Mouse (Mus musculus) forebrain, embryonic 15.5 days (tissue): ENCODE measurements around the gene Sh3bgrl2. TPM values are rescaled to one million over a fixed set of nuclear protein-coding genes. Genes with fewer than 3 reads are reported as not detected.

Experiments used
- ATAC-seq: fragments of 200-750 bp; cut with Nextera tagmentation; replicated peaks from 2 replicates; pipeline ENCODE4 v1.8.0; 2017; ENCODE audit warnings: mild to moderate bottlenecking, moderate TSS enrichment, moderate library complexity
- H3K27ac ChIP-seq: fragments of 300-500 bp; sonication (generic); replicated peaks from 2 replicates; pipeline ENCODE4 v1.5.1; 2015; ENCODE audit warnings: mild to moderate bottlenecking, inconsistent platforms
- H3K27me3 ChIP-seq: fragments of 300-500 bp; sonication (generic); 2 replicates; pipeline ENCODE4 v1.6.1; 2015; ENCODE audit warnings: inconsistent platforms
- H3K36me3 ChIP-seq: fragments of 300-500 bp; sonication (generic); 2 replicates; pipeline ENCODE4 v1.6.1; 2015; ENCODE audit warnings: mild to moderate bottlenecking, inconsistent platforms
- H3K4me1 ChIP-seq: fragments of 300-500 bp; sonication (generic); 2 replicates; pipeline ENCODE4 v1.6.1; 2015; ENCODE audit warnings: inconsistent platforms
- H3K4me2 ChIP-seq: fragments of 300-500 bp; sonication (generic); replicated peaks from 2 replicates; pipeline ENCODE4 v1.6.1; 2015; ENCODE audit warnings: mild to moderate bottlenecking, inconsistent platforms
- H3K4me3 ChIP-seq: fragments of 300-500 bp; sonication (generic); 2 replicates; pipeline ENCODE4 v1.5.1; 2015; ENCODE audit warnings: mild to moderate bottlenecking, inconsistent platforms
- H3K9ac ChIP-seq: fragments of 300-500 bp; sonication (generic); replicated peaks from 2 replicates; pipeline ENCODE4 v1.6.1; 2015; ENCODE audit warnings: mild to moderate bottlenecking, inconsistent platforms
- H3K9me3 ChIP-seq: fragments of 300-500 bp; sonication (generic); 2 replicates; pipeline ENCODE4 v1.6.1; 2016; ENCODE audit warnings: inconsistent platforms
- WGBS: fragments of 180-500 bp; shearing (Covaris S2); methylation state at CpG from one replicate; pipeline ENCODE4 v1.1.7; 2015; ENCODE audit warnings: mixed read lengths; 5-methylcytosine and 5-hydroxymethylcytosine counted together
- polyA plus RNA-seq: library from polyadenylated mRNA; unstranded; fragments of >200 nt; fragmentation: Nextera tagmentation; extraction: Ambion mirVana; gene quantifications from 2 replicates; pipeline ENCODE4 v1.2.1, GENCODE M21; 2015

Gene Sh3bgrl2
- polyA plus RNA-seq, 1 experiment from 2014 or later, result 21.4 TPM

DNA sequence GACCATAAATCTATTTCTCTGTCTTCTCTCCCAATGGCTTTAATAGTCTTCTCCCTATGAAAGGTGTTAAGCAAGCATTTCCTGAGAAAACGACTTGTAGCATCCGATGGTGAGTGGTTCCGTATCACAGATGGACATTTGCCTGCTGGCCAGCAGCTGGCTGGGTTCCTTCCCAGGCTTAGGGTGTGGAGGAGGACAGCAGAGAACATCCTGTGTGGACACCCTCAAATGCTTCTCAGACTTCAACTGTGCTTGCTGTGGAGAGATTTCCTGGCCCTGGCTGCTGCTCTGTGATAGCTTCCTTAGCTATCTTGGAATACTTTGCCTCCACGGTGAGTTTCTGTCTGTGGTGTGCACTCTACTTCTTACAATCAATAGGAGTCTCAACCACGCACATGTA is 76.1 kb downstream of the Sh3bgrl2 start:
- Histone ChIP-seq H3K4me1 (peaks cover 7% of the 10 kb centered on the region), H3K9me3 (no peaks in the 10 kb centered on the region), H3K4me3 (no peak overlapping the region), H3K36me3 (no peaks in the 10 kb centered on the region), H3K27ac (no peak overlapping the region), H3K9ac (no peak overlapping the region), H3K4me2 (no peak overlapping the region), H3K27me3 (no peaks in the 10 kb centered on the region)
- 91% methylated on average over 5 of the region's 5 CpGs for WGBS
- no peak for ATAC-seq

GRCm38 (mm10) chr9:83625085-83625484 is 77.0 kb downstream of the Sh3bgrl2 start:
- 67% methylated on average over 5 of the region's 5 CpGs for WGBS
- ATAC-seq, result no peak
- H3K27ac ChIP-seq, result no peak overlapping the region
- no peak overlapping the region for H3K9ac ChIP-seq
- H3K36me3 ChIP-seq, result no peaks in the 10 kb centered on the region
- no peak overlapping the region for H3K4me3 ChIP-seq
- no peaks in the 10 kb centered on the region for H3K27me3 ChIP-seq
- H3K4me2 ChIP-seq, result no peak overlapping the region
- H3K4me1 ChIP-seq, result peaks cover 10% of the 10 kb centered on the region
- H3K9me3 ChIP-seq, result no peaks in the 10 kb centered on the region

GRCm38 (mm10) chr9:83628669-83629612 is 80.8 kb downstream of the Sh3bgrl2 start:
- peak; percentile 56; the same call in 1 of the 2 replicates for ATAC-seq
- peak overlapping the region; percentile 15; the same call in 1 of the 2 replicates for H3K4me2 ChIP-seq
- peaks cover 10% of the 10 kb centered on the region for H3K4me1 ChIP-seq
- no peaks in the 10 kb centered on the region for H3K9me3 ChIP-seq
- H3K27me3 ChIP-seq, result no peaks in the 10 kb centered on the region
- H3K9ac ChIP-seq, result peak overlapping the region; percentile 22; the same call in 1 of the 2 replicates
- peak overlapping the region; percentile 63 for H3K27ac ChIP-seq
- H3K4me3 ChIP-seq, result no peak overlapping the region
- 29% methylated on average over 19 of the region's 19 CpGs for WGBS
- no peaks in the 10 kb centered on the region for H3K36me3 ChIP-seq

- H3K9ac ChIP-seq, result no peak overlapping the region
- no peaks in the 10 kb centered on the region for H3K27me3 ChIP-seq
- no peak overlapping the region for H3K4me3 ChIP-seq
- no peak overlapping the region for H3K27ac ChIP-seq
- no peaks in the 10 kb centered on the region for H3K9me3 ChIP-seq
- peaks cover 10% of the 10 kb centered on the region for H3K4me1 ChIP-seq
- ATAC-seq, result no peak
- H3K4me2 ChIP-seq, result no peak overlapping the region
- H3K36me3 ChIP-seq, result no peaks in the 10 kb centered on the region
- WGBS, result 82% methylated on average over 6 of the region's 6 CpGs
These were observed 82.2 kb downstream of the Sh3bgrl2 start for GRCm38 (mm10) chr9:83630341-83630740.

- Histone ChIP-seq H3K9me3 (no peaks in the 10 kb centered on the region), H3K27me3 (no peaks in the 10 kb centered on the region), H3K27ac (no peak overlapping the region), H3K4me1 (peaks cover 10% of the 10 kb centered on the region), H3K9ac (no peak overlapping the region), H3K36me3 (no peaks in the 10 kb centered on the region), H3K4me3 (no peak overlapping the region), H3K4me2 (no peak overlapping the region)
- ATAC-seq, result no peak
- 32% methylated on average over 5 of the region's 5 CpGs for WGBS
These were observed 83.8 kb downstream of the Sh3bgrl2 start for GRCm38 (mm10) chr9:83631920-83632319.

GRCm38 (mm10) chr9:83634703-83635102 is 86.6 kb downstream of the Sh3bgrl2 start:
- Histone ChIP-seq H3K27ac (no peak overlapping the region), H3K27me3 (no peaks in the 10 kb centered on the region), H3K36me3 (no peaks in the 10 kb centered on the region), H3K4me3 (no peak overlapping the region), H3K4me2 (no peak overlapping the region), H3K9ac (no peak overlapping the region), H3K4me1 (no peaks in the 10 kb centered on the region; the same call in 1 of the 2 replicates), H3K9me3 (no peaks in the 10 kb centered on the region)
- no peak for ATAC-seq
- 11% methylated on average over 3 of the region's 3 CpGs for WGBS

DNA sequence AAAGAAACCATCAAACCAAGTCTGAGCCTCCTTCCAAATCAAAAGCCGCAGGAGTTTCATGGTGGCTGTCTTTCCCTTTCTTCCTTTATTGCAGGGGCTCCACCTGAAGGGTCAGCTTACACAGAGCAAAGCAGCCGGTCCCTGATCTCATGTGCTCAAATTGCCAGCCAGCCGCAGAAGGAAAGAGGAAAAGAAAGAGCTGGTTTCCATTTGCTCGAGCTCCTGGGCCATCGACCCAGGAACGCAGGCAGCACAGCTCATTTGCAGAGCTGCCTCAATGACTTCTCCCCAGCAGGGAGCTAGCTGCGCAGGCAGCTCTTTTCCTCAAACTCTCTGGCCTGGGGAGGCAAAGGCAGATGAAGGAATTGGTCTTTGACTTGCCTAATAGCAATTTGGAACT is 87.9 kb downstream of the Sh3bgrl2 start:
- no peak overlapping the region for H3K4me3 ChIP-seq
- H3K4me1 ChIP-seq, result no peaks in the 10 kb centered on the region; the same call in 1 of the 2 replicates
- 0 out of 2 replicates have a peak, but pooled peaks have one; percentile 11 for ATAC-seq
- H3K4me2 ChIP-seq, result no peak overlapping the region
- H3K9me3 ChIP-seq, result no peaks in the 10 kb centered on the region
- WGBS, result 7% methylated on average over 7 of the region's 7 CpGs
- H3K36me3 ChIP-seq, result no peaks in the 10 kb centered on the region
- no peaks in the 10 kb centered on the region for H3K27me3 ChIP-seq
- 0 out of 2 replicates have a peak overlapping the region, but pooled peaks have one; percentile 12 for H3K27ac ChIP-seq
- H3K9ac ChIP-seq, result no peak overlapping the region

DNA sequence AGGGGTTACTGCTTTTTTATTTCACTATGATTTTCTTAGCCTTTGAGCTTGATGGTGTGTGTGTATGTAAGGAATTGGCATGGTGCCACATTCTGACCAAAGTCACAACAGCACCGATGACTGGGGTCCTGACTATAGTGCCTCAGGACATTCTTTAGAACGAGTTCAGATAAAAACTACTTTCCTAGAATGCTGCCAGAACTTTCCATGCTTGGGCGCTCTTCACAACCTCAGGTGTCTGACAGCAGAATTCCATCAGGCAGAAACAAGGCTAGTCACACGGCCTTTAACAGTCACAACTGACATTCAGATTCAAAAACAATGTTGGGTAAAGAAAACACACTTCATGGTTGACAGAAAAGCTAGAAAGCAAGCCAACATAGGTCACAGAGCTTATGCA is 95.0 kb downstream of the Sh3bgrl2 start:
- no peak overlapping the region for H3K4me3 ChIP-seq
- 51% methylated on average over 4 of the region's 4 CpGs for WGBS
- no peak overlapping the region for H3K9ac ChIP-seq
- no peaks in the 10 kb centered on the region for H3K36me3 ChIP-seq
- no peak for ATAC-seq
- no peaks in the 10 kb centered on the region for H3K9me3 ChIP-seq
- no peak overlapping the region for H3K4me2 ChIP-seq
- H3K27ac ChIP-seq, result no peak overlapping the region
- H3K27me3 ChIP-seq, result no peaks in the 10 kb centered on the region
- H3K4me1 ChIP-seq, result peaks cover 12% of the 10 kb centered on the region

GRCm38 (mm10) chr9:83643833-83644232 is 95.7 kb downstream of the Sh3bgrl2 start:
- no peak for ATAC-seq
- Histone ChIP-seq H3K36me3 (no peaks in the 10 kb centered on the region), H3K4me2 (no peak overlapping the region), H3K4me1 (peaks cover 18% of the 10 kb centered on the region), H3K9me3 (no peaks in the 10 kb centered on the region), H3K27ac (no peak overlapping the region), H3K27me3 (no peaks in the 10 kb centered on the region), H3K4me3 (no peak overlapping the region), H3K9ac (no peak overlapping the region)
- WGBS, result 46% methylated on average over 4 of the region's 4 CpGs

DNA sequence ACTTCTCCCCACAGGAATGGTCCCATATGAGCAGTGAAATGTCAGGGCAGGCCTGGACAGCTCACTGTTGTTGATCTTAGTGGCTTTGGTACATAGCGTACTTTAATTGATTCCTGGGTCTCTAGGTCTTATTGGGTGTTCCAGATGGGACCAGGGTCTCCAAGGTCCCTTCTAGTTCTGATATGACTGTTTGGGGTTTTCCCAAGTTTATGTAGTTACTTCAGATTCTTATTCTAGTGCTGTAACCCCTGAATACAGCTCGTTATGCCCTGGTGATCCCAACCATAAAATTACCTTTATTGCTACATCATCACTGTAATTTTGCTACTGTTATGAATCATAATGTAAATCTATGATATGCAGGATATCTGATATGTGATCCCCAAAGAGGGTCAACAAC is 98.1 kb downstream of the Sh3bgrl2 start:
- Histone ChIP-seq H3K9me3 (no peaks in the 10 kb centered on the region), H3K4me1 (peaks cover 18% of the 10 kb centered on the region), H3K27ac (no peak overlapping the region), H3K4me2 (no peak overlapping the region), H3K27me3 (no peaks in the 10 kb centered on the region), H3K4me3 (no peak overlapping the region), H3K9ac (no peak overlapping the region), H3K36me3 (no peaks in the 10 kb centered on the region)
- WGBS, result 87% methylated on average over 2 of the region's 2 CpGs
- ATAC-seq, result no peak

- no peaks in the 10 kb centered on the region for H3K27me3 ChIP-seq
- 87% methylated on average over 5 of the region's 5 CpGs for WGBS
- peaks cover 18% of the 10 kb centered on the region for H3K4me1 ChIP-seq
- no peaks in the 10 kb centered on the region for H3K36me3 ChIP-seq
- H3K27ac ChIP-seq, result no peak overlapping the region
- ATAC-seq, result no peak
- no peaks in the 10 kb centered on the region for H3K9me3 ChIP-seq
- H3K4me2 ChIP-seq, result no peak overlapping the region
- no peak overlapping the region for H3K4me3 ChIP-seq
- no peak overlapping the region for H3K9ac ChIP-seq
These were observed 98.6 kb downstream of the Sh3bgrl2 start for GRCm38 (mm10) chr9:83646691-83647090.

GRCm38 (mm10) chr9:83647919-83648705 is 100.0 kb downstream of the Sh3bgrl2 start:
- 16% methylated on average over 7 of the region's 7 CpGs for WGBS
- 0 out of 2 replicates have a peak, but pooled peaks have one; percentile 49 for ATAC-seq
- peaks cover 18% of the 10 kb centered on the region for H3K4me1 ChIP-seq

More at GRCm38 (mm10) chr9:83647919-83648705, 100.0 kb downstream of the Sh3bgrl2 start:
- peak overlapping the region; percentile 62 for H3K27ac ChIP-seq
- no peak overlapping the region for H3K4me3 ChIP-seq
- H3K9ac ChIP-seq, result no peak overlapping the region
- no peaks in the 10 kb centered on the region for H3K36me3 ChIP-seq
- no peak overlapping the region for H3K4me2 ChIP-seq
- no peaks in the 10 kb centered on the region for H3K9me3 ChIP-seq
- H3K27me3 ChIP-seq, result no peaks in the 10 kb centered on the region
